In the genomic region with DNA sequence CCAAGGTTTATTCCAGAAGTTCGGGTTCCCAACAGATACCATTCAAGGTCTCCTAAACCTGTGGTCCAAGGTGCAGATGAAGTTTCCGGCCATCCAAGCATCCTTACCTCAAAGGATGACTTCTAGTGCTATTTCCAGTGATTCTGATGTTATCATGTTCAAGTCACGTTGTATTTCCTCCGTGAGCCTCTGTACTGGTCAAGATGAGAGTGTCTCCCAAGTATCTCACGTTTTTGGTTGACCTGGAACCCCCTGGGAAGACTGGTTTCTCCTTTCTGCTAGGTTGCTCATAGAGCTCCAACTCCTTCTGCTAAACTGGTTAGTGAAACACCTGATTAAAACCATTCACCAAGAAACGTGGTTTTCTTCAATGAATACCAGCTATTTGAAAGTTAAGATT, we compare ENCODE assay signal across 10 mouse cellular contexts. TPM values are rescaled to one million over a fixed set of nuclear protein-coding genes. Genes with fewer than 3 reads are reported as not detected.
DNase-seq lines count a peak whose midpoint lies in the region; ATAC-seq and TF ChIP-seq lines count a peak whose summit lies in the region.
"Had no signal": no experiment of that assay in that cellular context is flagged by ENCODE, and none has a peak within 500 bp of the region (broad histone marks: within the 10 kb centered on the region; RNA-seq: fewer than 3 reads in every experiment).

No protein-coding gene starts in this region.

- no peak for TF ChIP-seq EP300 in lung, postnatal 0 days (IDR thresholded peaks at IDR 0.05)

- H3K4me1 ChIP-seq in heart, embryonic 13.5 days = peaks cover 9% of the 10 kb centered on the region
- H3K4me1 ChIP-seq in lung, postnatal 0 days (ENCODE audit: insufficient read depth, low read depth, low read length) = no peaks in the 10 kb centered on the region
- H3K4me1 ChIP-seq in intestine, embryonic 15.5 days (replicated peaks) = peaks cover 4% of the 10 kb centered on the region; the same call in 1 of the 2 replicates
- H3K4me1 ChIP-seq: stomach, embryonic 15.5 days had no signal

- intact Hi-C loops in heart, postnatal 14 days (cut with DNase I) = loop anchor here (2.0 to 10.0 kb wide), 2 partner anchors 20 to 228 kb away; no protein-coding TSS in a partner anchor

- ATAC-seq in heart, embryonic 13.5 days (ENCODE audit: extremely low read depth, insufficient number of reproducible peaks, low FRiP score, low TSS enrichment) = no peak
- ATAC-seq in lung, postnatal 0 days = no peak
- ATAC-seq in intestine, embryonic 15.5 days = no peak

- H3K79me2 ChIP-seq in myocyte (ENCODE audit: control insufficient read depth, insufficient read depth) = no peaks in the 10 kb centered on the region

- H3K27ac ChIP-seq in heart, embryonic 13.5 days (replicated peaks) = no peak overlapping the region
- H3K27ac ChIP-seq in lung, postnatal 0 days (ENCODE audit: low read length) = no peak overlapping the region
- no peak overlapping the region for H3K27ac ChIP-seq in intestine, embryonic 15.5 days
- H3K27ac ChIP-seq: macrophage; stomach, embryonic 15.5 days had no signal

- H3K4me3 ChIP-seq in heart, embryonic 13.5 days = no peak overlapping the region; the same call in 1 of the 2 replicates
- H3K4me3 ChIP-seq in lung, postnatal 0 days (ENCODE audit: low read depth, low read length) = no peak overlapping the region
- H3K4me3 ChIP-seq in intestine, embryonic 15.5 days (replicated peaks) = no peak overlapping the region
- peak overlapping the region; percentile 30 for H3K4me3 ChIP-seq in myocyte

- no peak for TF ChIP-seq POLR2A in myocyte (IDR thresholded peaks at IDR 0.05; ENCODE audit: insufficient read length, low read depth)

- no peaks in the 10 kb centered on the region for H3K9me3 ChIP-seq in heart, embryonic 13.5 days
- no peaks in the 10 kb centered on the region for H3K9me3 ChIP-seq in lung, postnatal 0 days (ENCODE audit: low read length)
- H3K9me3 ChIP-seq in intestine, embryonic 15.5 days = no peaks in the 10 kb centered on the region
- H3K9me3 ChIP-seq: stomach, embryonic 15.5 days had no signal

- no peaks in the 10 kb centered on the region for H3K36me3 ChIP-seq in heart, embryonic 13.5 days
- H3K36me3 ChIP-seq in lung, postnatal 0 days (ENCODE audit: insufficient read depth, low read length) = no peaks in the 10 kb centered on the region
- H3K36me3 ChIP-seq in intestine, embryonic 15.5 days = no peaks in the 10 kb centered on the region
- H3K36me3 ChIP-seq in myocyte (ENCODE audit: control insufficient read depth, insufficient read depth) = no peaks in the 10 kb centered on the region
- H3K36me3 ChIP-seq: stomach, embryonic 15.5 days had no signal

- no peak for DNase-seq in heart, postnatal 14 days
- DNase-seq in lung, postnatal 0 days (ENCODE audit: low spot score) = no peak
- no peak for DNase-seq in lung, postnatal 25 days (ENCODE audit: low spot score)
- DNase-seq in thymus, postnatal 10 days (ENCODE audit: low spot score in 2 of 2) = no peak
- DNase-seq in spleen, postnatal 10 days (ENCODE audit: low spot score in 2 of 2) = no peak

- 27% methylated on average over 6 of the region's 6 CpGs for WGBS in heart, embryonic 13.5 days
- 32% methylated on average over 6 of the region's 6 CpGs for WGBS in lung, postnatal 0 days
- 40% methylated on average over 6 of the region's 6 CpGs for WGBS in intestine, embryonic 15.5 days

- no peaks in the 10 kb centered on the region for H3K27me3 ChIP-seq in heart, embryonic 13.5 days (replicated peaks)
- H3K27me3 ChIP-seq in lung, postnatal 0 days (replicated peaks; ENCODE audit: insufficient read depth, low read length) = no peaks in the 10 kb centered on the region
- H3K27me3 ChIP-seq in intestine, embryonic 15.5 days (replicated peaks) = no peaks in the 10 kb centered on the region
- no peaks in the 10 kb centered on the region for H3K27me3 ChIP-seq in myocyte (ENCODE audit: control insufficient read depth, insufficient read depth, insufficient read length)
- H3K27me3 ChIP-seq: stomach, embryonic 15.5 days had no signal

- no peak overlapping the region for H3ac ChIP-seq in myocyte (ENCODE audit: control insufficient read depth, insufficient read length)

- no peak for TF ChIP-seq CTCF in lung, postnatal 0 days (IDR thresholded peaks at IDR 0.05)

- H3K9ac ChIP-seq in heart, embryonic 13.5 days = no peak overlapping the region
- H3K9ac ChIP-seq in lung, postnatal 0 days (replicated peaks; ENCODE audit: low read depth) = no peak overlapping the region
- H3K9ac ChIP-seq in intestine, embryonic 15.5 days = no peak overlapping the region

- peak overlapping the region; percentile 86; the same call in 1 of the 2 replicates for H3K4me2 ChIP-seq in heart, embryonic 13.5 days
- peak overlapping the region; percentile 86; the same call in 1 of the 2 replicates for H3K4me2 ChIP-seq in lung, postnatal 0 days (replicated peaks; ENCODE audit: low read depth, low read length)
- peak overlapping the region; percentile 86; the same call in 1 of the 2 replicates for H3K4me2 ChIP-seq in intestine, embryonic 15.5 days (replicated peaks)
- H3K4me2 ChIP-seq in myocyte (ENCODE audit: low read depth) = no peak overlapping the region

TF ChIP-seq in myocyte, 11 proteins besides CTCF, POLR2A, EP300 and RAD21:
- TF ChIP-seq E2F4 (IDR thresholded peaks at IDR 0.05; ENCODE audit: insufficient read depth) = no peak
- no peak for TF ChIP-seq MYOG (IDR thresholded peaks at IDR 0.05; ENCODE audit: control insufficient read depth in 1 of 3, insufficient read depth in 1 of 3, insufficient read length in 2 of 3, low read depth in 2 of 3)
- TF ChIP-seq TCF12 (IDR thresholded peaks at IDR 0.05; ENCODE audit: insufficient read depth, poor library complexity, severe bottlenecking) = no peak
- no peak for TF ChIP-seq REST (IDR thresholded peaks at IDR 0.05; ENCODE audit: insufficient read depth, insufficient read length)
- TF ChIP-seq MYOD1 (IDR thresholded peaks at IDR 0.05; ENCODE audit: control insufficient read depth in 1 of 3, insufficient read length in 2 of 3, low read depth in 2 of 3) = no peak
- TF ChIP-seq MAX (IDR thresholded peaks at IDR 0.05; ENCODE audit: low read depth) = no peak
- TF ChIP-seq POLR2AphosphoS2 (IDR thresholded peaks at IDR 0.05; ENCODE audit: insufficient read length, low read depth) = no peak
- TF ChIP-seq USF1 (IDR thresholded peaks at IDR 0.05; ENCODE audit: low read depth) = no peak
- no peak for TF ChIP-seq TCF3 (IDR thresholded peaks at IDR 0.05; ENCODE audit: insufficient read length, low read depth)

RNA-seq across cellular contexts. Expression of a gene that starts 0.7 kb away (rescaled TPM):
- polyA plus RNA-seq in heart, embryonic 13.5 days (2015; fragmentation: Nextera tagmentation; extraction: Ambion mirVana) = 4.1 and 5.9 TPM in 2 replicates
- total RNA-seq in heart, postnatal 14 days (2021) = 1 to 10 TPM; 8.9 to 9.0 TPM
- polyA plus RNA-seq in lung, postnatal 0 days (2015; fragmentation: Nextera tagmentation; extraction: Ambion mirVana) = 6.4 and 7.1 TPM in 2 replicates
- 6.9 and 7.2 TPM in 2 replicates for polyA plus RNA-seq in intestine, embryonic 15.5 days (2015; fragmentation: Nextera tagmentation; extraction: Ambion mirVana)
- polyA plus RNA-seq in myocyte (2012; fragmentation: generic; extraction: Trizol) = 0.97 TPM

RNA-seq across cellular contexts. Expression of a gene that starts 22.2 kb away (rescaled TPM):
- 7.8 and 9.3 TPM in 2 replicates for polyA plus RNA-seq in heart, embryonic 13.5 days (2015; fragmentation: Nextera tagmentation; extraction: Ambion mirVana)
- 10 to 100 TPM; 13.7 to 14.9 TPM for total RNA-seq in heart, postnatal 14 days (2021)
- polyA plus RNA-seq in lung, postnatal 0 days (2015; fragmentation: Nextera tagmentation; extraction: Ambion mirVana) = 5.9 and 6.3 TPM in 2 replicates
- 8.6 and 12.7 TPM in 2 replicates for polyA plus RNA-seq in intestine, embryonic 15.5 days (2015; fragmentation: Nextera tagmentation; extraction: Ambion mirVana)
- 2.5 TPM for polyA plus RNA-seq in myocyte (2012; fragmentation: generic; extraction: Trizol)
